Mouse (Mus musculus): Measurements from ENCODE around the gene Mrps22. TPM values are rescaled to one million over a fixed set of nuclear protein-coding genes. Genes with fewer than 3 reads are reported as not detected.

Mrps22 gene
- polyA plus RNA-seq, 1 experiment from 2014 or later: 81.9 TPM

DNA sequence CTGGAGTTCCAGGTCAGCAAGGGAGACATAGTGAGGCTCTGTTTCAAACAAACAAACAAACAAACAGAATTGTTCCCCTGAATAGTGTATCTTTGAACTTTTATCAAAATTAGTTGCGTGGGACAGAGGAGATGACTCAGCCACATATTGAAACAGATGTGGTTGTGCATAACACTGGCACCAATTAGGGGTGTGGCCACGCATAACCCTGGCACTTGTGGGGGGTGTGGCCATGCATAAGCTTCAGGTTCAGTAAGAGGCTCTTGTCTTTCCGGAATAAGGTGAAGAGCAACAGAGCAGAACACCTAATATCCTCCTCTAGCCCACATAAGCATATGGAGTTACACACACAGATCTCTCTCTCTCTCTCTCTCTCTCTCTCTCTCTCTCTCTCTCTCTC lies 57.4 kb downstream of the Mrps22 start:
- Histone ChIP-seq H3K4me3 (no peak overlapping the region), H3K36me3 (no peaks in the 10 kb centered on the region), H3K9me3 (replicated peaks) (no peaks in the 10 kb centered on the region), H3K27me3 (ENCODE audit: low read depth, poor library complexity, severe bottlenecking) (no peaks in the 10 kb centered on the region), H3K27ac (no peak overlapping the region), H3K4me1 (no peaks in the 10 kb centered on the region)
- 89% methylated on average over 3 of the region's 3 CpGs for WGBS
- no peak for DNase-seq (ENCODE audit: low spot score)

Other genes with a start within 250 kb of the Mrps22 start
- 28.6 and 29.7 TPM in 2 replicates for gene Rbp1, start 178.7 kb downstream of the Mrps22 start, polyA plus RNA-seq (2016; fragmentation: Nextera tagmentation; extraction: Ambion mirVana)
- gene Rbp2, start 115.5 kb downstream of the Mrps22 start, polyA plus RNA-seq (2016; fragmentation: Nextera tagmentation; extraction: Ambion mirVana): 0.45 and 0.46 TPM in 2 replicates
- gene Copb2, start 37.9 kb downstream of the Mrps22 start, polyA plus RNA-seq (2016; fragmentation: Nextera tagmentation; extraction: Ambion mirVana): 147 and 178 TPM in 2 replicates
- gene Prr23a1, start 240.8 kb upstream of the Mrps22 start, polyA plus RNA-seq (2016; fragmentation: Nextera tagmentation; extraction: Ambion mirVana): not detected in 2 replicates